Mouse (Mus musculus) testis, adult 2 months (tissue): ENCODE results near the gene Foxp1.

ENCODE experiments used
- CTCF ChIP-seq: fragments of 200-500 bp; IDR thresholded peaks from 2 replicates; pipeline ENCODE4 v1.5.1; 2012; ENCODE audit warnings: low read depth, mild to moderate bottlenecking, inconsistent platforms, low read length, moderate library complexity; ENCODE audit not compliant: control insufficient read depth, insufficient read depth, insufficient replicate concordance
- POLR2A ChIP-seq: fragments of 200-500 bp; IDR thresholded peaks from 2 replicates; pipeline ENCODE4 v1.6.1; 2012; ENCODE audit warnings: low read depth, mild to moderate bottlenecking, inconsistent platforms, low read length, moderate library complexity; ENCODE audit not compliant: control insufficient read depth

DNA sequence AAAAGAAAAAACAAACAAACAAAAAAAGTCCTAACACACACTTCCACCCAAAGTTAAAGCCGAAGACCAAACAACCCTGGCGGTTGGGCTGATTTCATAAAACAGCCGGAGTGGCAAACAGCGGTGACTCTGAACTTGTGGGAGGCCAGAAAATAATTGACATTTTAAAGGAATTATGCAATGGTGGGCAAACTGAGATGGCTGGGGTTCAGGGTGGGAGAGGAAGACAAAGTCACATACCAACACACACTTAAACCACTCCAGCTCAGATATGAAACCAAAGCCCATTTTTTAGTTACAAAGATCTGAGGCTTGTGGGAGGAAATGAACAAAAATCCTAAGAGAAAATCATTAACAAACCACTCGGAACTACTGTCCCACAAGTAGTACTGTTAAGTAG lies 17.6 kb upstream of the Foxp1 start:
- TF ChIP-seq POLR2A (no peak), CTCF (no peak)
